9 mouse cellular contexts compared by ENCODE assay signal in genomic region chr11:114639681-114640103, GRCm38 (mm10). TPM values are rescaled to one million over a fixed set of nuclear protein-coding genes. Genes with fewer than 3 reads are reported as not detected.
DNase-seq lines count a peak whose midpoint lies in the region; ATAC-seq and TF ChIP-seq lines count a peak whose summit lies in the region.
"Had no signal": no experiment of that assay in that cellular context is flagged by ENCODE, and none has a peak within 500 bp of the region (broad histone marks: within the 10 kb centered on the region; RNA-seq: fewer than 3 reads in every experiment).

No protein-coding gene starts in this region.

- H3K9me3 ChIP-seq in kidney, embryonic 14.5 days (ENCODE audit: control insufficient read depth, low read length): no peaks in the 10 kb centered on the region
- H3K9me3 ChIP-seq in ES-Bruce4 (replicated peaks; ENCODE audit: control insufficient read depth, insufficient read depth, low read length, poor library complexity, severe bottlenecking): no peaks in the 10 kb centered on the region
- H3K9me3 ChIP-seq in embryonic facial prominence, embryonic 12.5 days: no peaks in the 10 kb centered on the region
- no peaks in the 10 kb centered on the region for H3K9me3 ChIP-seq in limb, embryonic 12.5 days

- WGBS in kidney, embryonic 14.5 days: under 1% methylated on average over 19 of the region's 19 CpGs
- WGBS in embryonic facial prominence, embryonic 12.5 days: 1% methylated on average over 19 of the region's 19 CpGs
- under 1% methylated on average over 19 of the region's 19 CpGs for WGBS in limb, embryonic 12.5 days

- H3K27me3 ChIP-seq in kidney, embryonic 14.5 days (ENCODE audit: control insufficient read depth, insufficient read depth, low read length): peaks cover 7% of the 10 kb centered on the region; the same call in 1 of the 2 replicates
- H3K27me3 ChIP-seq in ES-Bruce4 (ENCODE audit: control insufficient read depth, insufficient read depth, low read length, poor library complexity, severe bottlenecking): no peaks in the 10 kb centered on the region
- peaks cover 22% of the 10 kb centered on the region for H3K27me3 ChIP-seq in embryonic facial prominence, embryonic 12.5 days
- peaks cover 32% of the 10 kb centered on the region for H3K27me3 ChIP-seq in limb, embryonic 12.5 days

- TF ChIP-seq CTCF in ES-Bruce4 (IDR thresholded peaks at IDR 0.05; ENCODE audit: low read depth, low read length): no peak

- H3K27ac ChIP-seq in kidney, embryonic 14.5 days (ENCODE audit: low read depth, low read length): no peak overlapping the region
- H3K27ac ChIP-seq in ES-Bruce4 (ENCODE audit: insufficient read depth, low read length): no peak overlapping the region
- H3K27ac ChIP-seq in embryonic facial prominence, embryonic 12.5 days: no peak overlapping the region
- H3K27ac ChIP-seq in limb, embryonic 12.5 days: no peak overlapping the region

- peak overlapping the region; percentile 26 for H3K4me2 ChIP-seq in kidney, embryonic 14.5 days (replicated peaks; ENCODE audit: low read depth, low read length)
- peak overlapping the region; percentile 44 for H3K4me2 ChIP-seq in embryonic facial prominence, embryonic 12.5 days (replicated peaks)
- H3K4me2 ChIP-seq in limb, embryonic 12.5 days: peak overlapping the region; percentile 43

- H3K36me3 ChIP-seq in kidney, embryonic 14.5 days (ENCODE audit: control insufficient read depth, insufficient read depth, low read length): no peaks in the 10 kb centered on the region
- no peaks in the 10 kb centered on the region for H3K36me3 ChIP-seq in ES-Bruce4 (ENCODE audit: control insufficient read depth, insufficient read depth, low read length, poor library complexity, severe bottlenecking)
- no peaks in the 10 kb centered on the region for H3K36me3 ChIP-seq in embryonic facial prominence, embryonic 12.5 days
- no peaks in the 10 kb centered on the region for H3K36me3 ChIP-seq in limb, embryonic 12.5 days

- DNase-seq in kidney, adult 11 months: no peak
- no peak for DNase-seq in cerebellum, adult 11 months
- DNase-seq in MN1 (ENCODE audit: low spot score): no peak
- DNase-seq: lung, postnatal 4 days had no signal

- no peak overlapping the region for H3K4me3 ChIP-seq in kidney, embryonic 14.5 days (ENCODE audit: low read length)
- H3K4me3 ChIP-seq in ES-Bruce4 (ENCODE audit: low read depth, low read length): peak overlapping the region; percentile 20; the same call in 1 of the 2 replicates
- no peak overlapping the region for H3K4me3 ChIP-seq in embryonic facial prominence, embryonic 12.5 days
- H3K4me3 ChIP-seq in limb, embryonic 12.5 days (replicated peaks): peak overlapping the region; percentile 8

- 0 out of 2 replicates have a peak, but pooled peaks have one; percentile 45 for TF ChIP-seq EP300 in ES-Bruce4 (IDR thresholded peaks at IDR 0.05; ENCODE audit: insufficient read depth, low read depth, low read length)

- no peak for ATAC-seq in kidney, embryonic 14.5 days (ENCODE audit: low FRiP score, low TSS enrichment)
- no peak for ATAC-seq in embryonic facial prominence, embryonic 12.5 days (ENCODE audit: insufficient number of reproducible peaks, insufficient read depth, low FRiP score, low TSS enrichment)
- no peak for ATAC-seq in limb, embryonic 12.5 days (ENCODE audit: insufficient number of reproducible peaks, insufficient read depth, low FRiP score, low TSS enrichment, low read depth)
- ATAC-seq in inflammation-experienced regulatory T-cells, adult 6 months: no peak

- TF ChIP-seq POLR2A in ES-Bruce4 (IDR thresholded peaks at IDR 0.05; ENCODE audit: insufficient read depth, low read length): no peak

- H3K4me1 ChIP-seq in kidney, embryonic 14.5 days (ENCODE audit: control insufficient read depth, insufficient read depth, low read length): 0 out of 2 replicates have a peak, but pooled peaks cover 5% of the 10 kb centered on the region
- peaks cover 3% of the 10 kb centered on the region for H3K4me1 ChIP-seq in ES-Bruce4 (ENCODE audit: control insufficient read depth, insufficient read depth, low read length)
- H3K4me1 ChIP-seq in embryonic facial prominence, embryonic 12.5 days: peaks cover 30% of the 10 kb centered on the region
- peaks cover 20% of the 10 kb centered on the region for H3K4me1 ChIP-seq in limb, embryonic 12.5 days (replicated peaks)

- no peak overlapping the region for H3K9ac ChIP-seq in kidney, embryonic 14.5 days (ENCODE audit: low read depth, low read length)
- no peak overlapping the region for H3K9ac ChIP-seq in ES-Bruce4 (ENCODE audit: low read depth, poor library complexity, severe bottlenecking)
- H3K9ac ChIP-seq in embryonic facial prominence, embryonic 12.5 days: 0 out of 2 replicates have a peak overlapping the region, but pooled peaks have one; percentile 24
- no peak overlapping the region for H3K9ac ChIP-seq in limb, embryonic 12.5 days (replicated peaks)

RNA-seq across cellular contexts. Expression of gene Rpl38, which starts 28.6 kb away (rescaled TPM):
- polyA plus RNA-seq in kidney, embryonic 14.5 days (2014; fragmentation: Nextera tagmentation; extraction: Ambion mirVana): 1,061 and 1,397 TPM in 2 replicates
- polyA plus RNA-seq in ES-Bruce4 (2011; ENCODE audit: insufficient read depth, insufficient read length, low read depth, missing spikeins): 1,928 and 2,044 TPM in 2 replicates
- 893 and 953 TPM in 2 replicates for polyA plus RNA-seq in embryonic facial prominence, embryonic 12.5 days (2016; fragmentation: Nextera tagmentation; extraction: Ambion mirVana)
- polyA plus RNA-seq in limb, embryonic 12.5 days (2016; fragmentation: Nextera tagmentation; extraction: Ambion mirVana): 966 and 981 TPM in 2 replicates
- 1,000 to 10,000 TPM in 2 of 3 experiments, 100 to 1,000 TPM in 1; 884 to 1,360 (median 1,230) TPM for polyA plus RNA-seq in inflammation-experienced regulatory T-cells, adult 6 months (2017; shearing (Covaris generic))

RNA-seq across cellular contexts. Expression of gene Ttyh2, which starts 35.5 kb away (rescaled TPM):
- polyA plus RNA-seq in kidney, embryonic 14.5 days (2014; fragmentation: Nextera tagmentation; extraction: Ambion mirVana): 9.1 and 10.4 TPM in 2 replicates
- 11.7 and 11.8 TPM in 2 replicates for polyA plus RNA-seq in ES-Bruce4 (2011; ENCODE audit: insufficient read depth, insufficient read length, low read depth, missing spikeins)
- 21.6 and 24.5 TPM in 2 replicates for polyA plus RNA-seq in embryonic facial prominence, embryonic 12.5 days (2016; fragmentation: Nextera tagmentation; extraction: Ambion mirVana)
- 9.9 and 10.0 TPM in 2 replicates for polyA plus RNA-seq in limb, embryonic 12.5 days (2016; fragmentation: Nextera tagmentation; extraction: Ambion mirVana)
- 1 to 10 TPM; 2.4 to 3.6 (median 3.4) TPM for polyA plus RNA-seq in inflammation-experienced regulatory T-cells, adult 6 months (2017; shearing (Covaris generic))

Comparison
In these comparisons a context has a peak if more than half of its experiments do, and no peak if none do; other contexts are left out.
1. H3K4me3 ChIP-seq: peak in ES-Bruce4 (single experiment) and limb, embryonic 12.5 days (single experiment); none in kidney, embryonic 14.5 days (single experiment) and embryonic facial prominence, embryonic 12.5 days (single experiment).
2. Peak in every context shown above with its lines, with median percentiles within 50 percentile points of each other: H3K4me2 ChIP-seq.